In the genomic region with DNA sequence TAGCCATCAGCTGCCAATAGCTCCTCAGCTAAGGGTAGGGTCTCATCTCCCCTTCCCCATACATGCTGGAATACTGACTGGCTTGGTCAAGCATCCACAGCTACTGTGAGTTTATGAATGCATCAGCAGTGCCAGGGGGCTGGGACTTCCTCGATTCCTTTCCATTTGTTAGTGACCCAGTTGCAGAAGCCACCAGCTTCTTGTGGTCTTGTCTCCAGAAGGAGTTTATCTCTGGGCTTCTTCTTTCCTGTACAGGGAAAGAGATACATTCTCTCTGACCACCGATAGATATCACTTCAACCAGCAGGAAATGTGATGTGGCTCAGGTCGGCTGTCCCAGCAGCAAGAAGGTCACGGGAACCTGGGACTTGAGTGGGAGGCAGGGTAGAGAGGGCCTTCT, we compare ENCODE assay signal across 23 mouse cellular contexts.
"Had no signal": no experiment of that assay in that cellular context is flagged by ENCODE, and none has a peak within 500 bp of the region (broad histone marks: within the 10 kb centered on the region; RNA-seq: fewer than 3 reads in every experiment).

No protein-coding gene starts in this region.

- H3K9ac ChIP-seq: limb, embryonic 13.5 days; liver, embryonic 12.5 days; liver, embryonic 15.5 days; lung, embryonic 15.5 days; neural tube, embryonic 12.5 days; neural tube, embryonic 15.5 days had no signal

- H3K4me3 ChIP-seq: limb, embryonic 10.5 days; limb, embryonic 13.5 days; liver, embryonic 12.5 days; liver, embryonic 15.5 days; lung, embryonic 15.5 days; midbrain, embryonic 10.5 days; neural tube, embryonic 12.5 days; neural tube, embryonic 15.5 days had no signal

- H3K9me3 ChIP-seq: limb, embryonic 10.5 days; limb, embryonic 13.5 days; liver, embryonic 12.5 days; liver, embryonic 15.5 days; lung, embryonic 15.5 days; midbrain, embryonic 10.5 days; neural tube, embryonic 12.5 days; neural tube, embryonic 15.5 days had no signal

- DNase-seq: kidney, adult 18-20 months; kidney, adult 9 months; kidney, postnatal 14 days; kidney, postnatal 4 days; layer of hippocampus, adult 9-11 months; layer of hippocampus, postnatal 36 days; liver; lung, adult 18-20 months; lung, postnatal 10 days; midbrain, embryonic 14.5 days; right cerebral cortex, postnatal 25 days; thymus, adult 18-20 months; thymus, postnatal 14 days; thymus, postnatal 4 days had no signal

- H3K27me3 ChIP-seq: liver, embryonic 12.5 days; liver, embryonic 15.5 days; lung, embryonic 15.5 days; neural tube, embryonic 12.5 days had no signal

- H3K4me2 ChIP-seq: limb, embryonic 13.5 days; liver, embryonic 12.5 days; liver, embryonic 15.5 days; lung, embryonic 15.5 days; neural tube, embryonic 12.5 days; neural tube, embryonic 15.5 days had no signal

- H3K4me1 ChIP-seq: limb, embryonic 10.5 days; limb, embryonic 13.5 days; liver, embryonic 15.5 days; neural tube, embryonic 12.5 days had no signal

- H3K36me3 ChIP-seq: limb, embryonic 10.5 days; limb, embryonic 13.5 days; liver, embryonic 12.5 days; liver, embryonic 15.5 days; lung, embryonic 15.5 days; midbrain, embryonic 10.5 days; neural tube, embryonic 12.5 days; neural tube, embryonic 15.5 days had no signal

- ATAC-seq: intestine, embryonic 16.5 days; liver, embryonic 12.5 days had no signal

- H3K27ac ChIP-seq: limb, embryonic 10.5 days; limb, embryonic 13.5 days; liver, embryonic 12.5 days; liver, embryonic 15.5 days; lung, embryonic 15.5 days; midbrain, embryonic 10.5 days; neural tube, embryonic 12.5 days; neural tube, embryonic 15.5 days had no signal
